Mouse (Mus musculus) c-Kit-negative CD71-positive TER-119-positive erythroid progenitor cells, embryonic 14.5 days (primary cell): ENCODE results near the gene Rasal3.

Experiments used
- DNase-seq: peaks from one replicate; pipeline ENCODE4 v3.0.0-alpha.2; 2013; ENCODE audit warnings: low read depth, low spot score

Gene Rasal3

DNA sequence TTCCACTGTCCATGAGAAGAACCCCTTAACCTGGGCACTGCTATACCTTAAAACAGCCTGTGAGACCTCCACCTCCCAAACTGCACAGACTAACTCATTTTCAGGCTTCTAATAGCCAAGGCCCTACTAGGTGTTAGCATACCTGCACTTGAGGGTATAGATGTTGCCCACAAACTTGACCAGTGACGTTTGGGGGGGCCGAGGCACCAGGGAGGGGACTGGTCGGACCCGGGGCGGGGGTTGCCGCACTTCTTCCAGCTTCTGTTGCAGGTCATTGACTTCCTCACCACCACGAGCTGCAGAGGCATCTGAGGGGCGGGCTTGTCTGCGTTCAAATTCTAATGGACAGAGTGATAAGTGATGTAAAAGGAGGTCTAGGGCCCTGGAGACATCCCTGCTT, 47.1 kb downstream of the Rasal3 start:
- DNase-seq: no peak

DNA sequence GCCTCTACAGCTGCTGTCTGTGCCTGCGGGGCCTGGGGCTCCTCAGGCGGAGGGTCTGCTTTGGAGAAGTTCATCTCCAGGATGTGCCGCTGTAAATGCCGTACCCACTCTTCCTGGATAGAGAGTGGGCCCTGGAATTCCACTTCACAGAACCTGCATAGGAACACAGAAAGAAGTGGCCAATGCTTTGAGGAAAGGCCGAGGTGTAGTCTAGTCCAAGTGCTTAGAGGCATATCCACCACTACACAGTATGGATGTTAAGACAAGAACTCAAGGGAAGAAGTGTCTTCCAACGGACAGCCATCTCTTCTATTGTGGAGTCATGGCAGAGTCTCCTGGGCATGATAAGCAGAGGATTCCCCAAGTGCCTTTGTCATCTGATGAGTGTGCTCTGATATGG, 48.4 kb downstream of the Rasal3 start:
- no peak for DNase-seq

DNA sequence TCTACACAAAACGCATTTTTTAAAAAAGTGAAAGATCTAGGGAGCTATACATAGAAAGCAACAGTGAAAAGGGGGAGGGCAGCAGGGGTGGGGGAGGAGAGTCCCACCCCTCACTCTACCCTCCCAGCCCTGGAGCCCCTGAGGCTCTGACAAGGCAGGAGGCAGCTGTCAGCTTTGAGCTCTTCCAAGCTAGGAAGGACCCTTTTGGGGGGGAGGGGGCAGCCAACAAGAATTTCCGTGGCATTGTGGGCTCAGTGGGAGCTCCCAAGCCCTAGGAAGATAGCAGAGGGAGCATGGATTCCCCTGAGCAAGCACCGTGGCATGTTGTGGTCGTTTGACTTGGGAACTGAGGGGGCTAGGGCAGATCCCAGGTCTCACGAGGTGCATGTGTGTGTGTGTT, 49.2 kb downstream of the Rasal3 start:
- no peak for DNase-seq

GRCm38 (mm10) chr17:32353696-32354095, 49.7 kb downstream of the Rasal3 start:
- DNase-seq: no peak

DNA sequence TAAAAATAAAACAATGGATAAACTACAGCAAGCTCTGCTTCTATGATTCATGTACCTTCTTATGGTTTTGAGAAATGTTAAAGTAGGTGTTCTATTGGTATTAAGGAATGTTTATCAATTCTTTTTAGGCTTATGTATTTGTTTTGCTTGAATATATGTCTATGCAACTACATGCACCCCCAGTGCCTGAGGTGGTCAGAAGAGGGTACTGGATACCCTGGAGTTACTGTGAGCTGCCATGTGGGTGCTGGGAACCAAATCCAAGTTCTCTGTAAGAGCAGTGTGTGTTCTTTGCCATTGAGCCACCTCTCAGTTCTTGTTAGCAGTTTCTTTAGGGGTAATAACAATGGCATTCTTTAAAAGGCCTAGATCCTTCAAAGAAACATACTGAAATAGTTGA, 51.7 kb downstream of the Rasal3 start:
- DNase-seq: no peak

DNA sequence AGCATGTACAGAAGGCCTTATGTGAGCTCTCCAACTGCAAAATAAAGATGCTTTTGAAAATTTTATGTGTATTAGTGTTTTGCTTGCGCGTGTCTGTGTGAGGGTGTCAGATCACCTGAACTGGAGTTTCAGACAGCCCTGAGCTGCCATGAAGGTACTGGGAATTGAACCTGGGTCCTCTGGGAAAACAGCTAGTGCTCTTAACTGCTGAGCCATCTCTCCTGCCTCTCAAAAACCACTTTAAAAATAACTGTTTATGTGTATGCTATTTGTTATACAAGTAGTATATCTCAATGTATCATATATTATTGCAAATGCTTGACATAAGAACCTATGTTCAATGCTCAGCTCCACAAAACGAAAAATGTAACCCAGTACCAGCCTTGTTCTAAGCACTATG, 52.1 kb downstream of the Rasal3 start:
- no peak for DNase-seq

GRCm38 (mm10) chr17:32350382-32350983, 52.9 kb downstream of the Rasal3 start, which contains the start of gene Akap8l:
TSS of gene Akap8l (minus strand) at chr17:32350607.
- DNase-seq: peak; percentile 97

DNA sequence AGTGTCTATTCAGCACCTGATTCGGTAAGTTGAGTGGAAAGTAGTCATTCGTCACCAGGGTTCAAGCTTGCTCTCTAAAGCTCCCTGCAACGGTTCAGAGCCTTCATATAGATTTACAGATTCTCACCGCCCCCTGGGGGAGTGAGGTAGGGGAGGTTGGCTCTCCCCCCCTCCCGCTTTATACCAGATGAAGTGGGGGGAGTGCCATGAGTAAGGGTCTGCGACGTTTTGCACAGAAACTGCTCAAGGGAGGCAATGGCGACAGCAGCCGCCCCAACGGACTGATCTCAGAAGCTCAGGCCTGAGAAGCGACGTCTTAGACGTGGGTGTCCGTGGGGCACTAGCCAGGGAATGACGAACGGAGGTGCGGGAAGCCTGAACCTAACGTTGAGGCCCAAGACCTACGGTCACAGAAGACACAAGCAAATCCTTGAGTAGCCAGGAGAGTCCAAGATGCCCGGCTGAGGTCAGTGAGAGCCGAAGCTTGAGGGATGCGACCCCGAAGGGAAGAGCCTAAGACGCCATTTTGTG, 53.5 kb downstream of the Rasal3 start:
- DNase-seq: peak; percentile 26

GRCm38 (mm10) chr17:32349037-32349732, 54.2 kb downstream of the Rasal3 start:
- DNase-seq: peak; percentile 50

DNA sequence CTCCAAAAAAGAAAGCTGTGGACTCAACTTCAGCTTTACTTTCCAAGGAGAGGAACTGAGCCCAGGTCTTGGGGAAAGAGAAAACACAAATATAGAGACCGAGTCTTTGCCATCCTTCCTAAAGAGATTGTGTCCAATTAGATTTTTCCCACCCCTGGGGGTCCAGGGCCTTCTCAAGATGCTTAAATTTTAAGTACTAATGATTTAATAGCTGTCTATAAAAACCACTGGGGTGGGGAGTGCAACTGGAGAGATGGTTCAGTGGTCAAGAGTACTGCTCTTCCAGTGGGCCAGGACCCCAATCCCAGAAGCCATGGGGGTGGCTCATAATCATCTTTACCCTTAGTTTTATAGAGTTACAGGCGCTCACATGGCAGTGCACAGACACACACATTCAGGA, 55.0 kb downstream of the Rasal3 start:
- no peak for DNase-seq

- DNase-seq: no peak
These were observed 62.3 kb downstream of the Rasal3 start for GRCm38 (mm10) chr17:32341102-32341501.
